Mouse (Mus musculus): ENCODE results near the gene Mllt10.

Mllt10 gene

GRCm38 (mm10) chr2:18231143-18231542 lies 176.1 kb downstream of the Mllt10 start:
- ChIA-PET CTCF (no interaction called here), POLR2A (no interaction called here)

- POLR2A ChIA-PET, result no interaction called here
- CTCF ChIA-PET, result no interaction called here
Observed at GRCm38 (mm10) chr2:18232883-18233567, 178.0 kb downstream of the Mllt10 start.

- ChIA-PET CTCF (interaction anchor here in 1 of 4 experiments (1.4 kb wide), 1 partner anchor 30 kb away, joined by 3 read pairs; no protein-coding TSS in a partner anchor), POLR2A (no interaction called here)
Observed at GRCm38 (mm10) chr2:18235524-18235923, 180.5 kb downstream of the Mllt10 start.

GRCm38 (mm10) chr2:18249224-18249623 lies 194.2 kb downstream of the Mllt10 start:
- CTCF ChIA-PET, result no interaction called here
- POLR2A ChIA-PET, result no interaction called here

Measured in embryonic stem cell, embryonic (primary cell).